Mouse (Mus musculus): ENCODE measurements around the gene Gm10318.

- TF ChIP-seq USF1 (IDR thresholded peaks at IDR 0.05; ENCODE audit: low read depth) = no peak
- TF ChIP-seq E2F4 (IDR thresholded peaks at IDR 0.05; ENCODE audit: insufficient read depth) = no peak
- no peak for TF ChIP-seq POLR2A (IDR thresholded peaks at IDR 0.05; ENCODE audit: insufficient read length, low read depth)
Observed at GRCm38 (mm10) chr10:77852559-77852958, at the start of gene Gm10318.
